In the genomic region with DNA sequence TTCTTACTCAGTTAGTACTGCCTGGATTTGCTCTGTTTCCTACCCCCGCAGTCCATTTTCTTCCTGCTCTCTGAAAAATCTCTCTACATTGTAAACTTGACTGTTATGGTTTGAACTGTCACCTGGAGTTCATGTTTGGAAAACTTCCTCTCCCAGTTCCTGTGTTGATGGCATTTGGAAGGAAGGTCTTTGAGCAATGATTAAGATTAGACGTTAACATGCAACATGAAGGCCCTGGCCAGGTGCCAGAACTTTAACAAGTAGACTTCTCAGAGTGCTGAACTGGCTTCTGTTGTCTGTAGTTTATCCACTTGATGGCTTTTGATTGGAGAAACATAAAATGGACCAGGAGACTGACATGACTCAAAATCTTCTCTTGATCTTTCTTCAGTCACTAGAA, we compare ENCODE assay signal across 12 mouse cellular contexts. TPM values are rescaled to one million over a fixed set of nuclear protein-coding genes. Genes with fewer than 3 reads are reported as not detected.
DNase-seq lines count a peak whose midpoint lies in the region; ATAC-seq and TF ChIP-seq lines count a peak whose summit lies in the region.
"Had no signal": no experiment of that assay in that cellular context is flagged by ENCODE, and none has a peak within 500 bp of the region (broad histone marks: within the 10 kb centered on the region; RNA-seq: fewer than 3 reads in every experiment).

No protein-coding gene starts in this region.

- no peak overlapping the region for H3K9ac ChIP-seq in hindbrain, postnatal 0 days (replicated peaks; ENCODE audit: low read length)
- no peak overlapping the region for H3K9ac ChIP-seq in hindbrain, embryonic 12.5 days
- H3K9ac ChIP-seq: embryonic facial prominence, embryonic 13.5 days; forebrain, embryonic 15.5 days; limb, embryonic 12.5 days; midbrain, embryonic 15.5 days had no signal

- no peak overlapping the region for H3K4me2 ChIP-seq in hindbrain, postnatal 0 days (ENCODE audit: low read depth, low read length)
- no peak overlapping the region for H3K4me2 ChIP-seq in hindbrain, embryonic 12.5 days (replicated peaks)
- H3K4me2 ChIP-seq: embryonic facial prominence, embryonic 13.5 days; forebrain, embryonic 15.5 days; limb, embryonic 12.5 days; midbrain, embryonic 15.5 days had no signal

- H3K27me3 ChIP-seq in hindbrain, postnatal 0 days (ENCODE audit: insufficient read depth, low read length), result no peaks in the 10 kb centered on the region
- no peaks in the 10 kb centered on the region for H3K27me3 ChIP-seq in hindbrain, embryonic 12.5 days
- H3K27me3 ChIP-seq: embryonic facial prominence, embryonic 13.5 days; forebrain, embryonic 15.5 days; limb, embryonic 12.5 days; midbrain, embryonic 15.5 days had no signal

- H3K27ac ChIP-seq in hindbrain, postnatal 0 days, result no peak overlapping the region
- no peak overlapping the region for H3K27ac ChIP-seq in hindbrain, embryonic 12.5 days
- H3K27ac ChIP-seq: embryonic facial prominence, embryonic 13.5 days; forebrain, embryonic 15.5 days; limb, embryonic 12.5 days; midbrain, embryonic 15.5 days had no signal

- 65% methylated on average over 2 of the region's 2 CpGs for WGBS in hindbrain, postnatal 0 days
- 92% methylated on average over 2 of the region's 2 CpGs for WGBS in hindbrain, embryonic 12.5 days

- 0 out of 2 replicates have a peak, but pooled peaks cover 3% of the 10 kb centered on the region for H3K4me1 ChIP-seq in hindbrain, postnatal 0 days (ENCODE audit: insufficient read depth, low read length)
- H3K4me1 ChIP-seq in hindbrain, embryonic 12.5 days, result peaks cover 14% of the 10 kb centered on the region

- no peak for TF ChIP-seq CTCF in hindbrain, postnatal 0 days (IDR thresholded peaks at IDR 0.05; ENCODE audit: low read depth)

- H3K36me3 ChIP-seq in hindbrain, postnatal 0 days (ENCODE audit: insufficient read depth, low read length), result no peaks in the 10 kb centered on the region
- H3K36me3 ChIP-seq in hindbrain, embryonic 12.5 days, result no peaks in the 10 kb centered on the region
- H3K36me3 ChIP-seq: embryonic facial prominence, embryonic 13.5 days; forebrain, embryonic 15.5 days; limb, embryonic 12.5 days; midbrain, embryonic 15.5 days had no signal

- ATAC-seq in hindbrain, postnatal 0 days, result no peak
- no peak for ATAC-seq in hindbrain, embryonic 12.5 days (ENCODE audit: low FRiP score)
- ATAC-seq: forebrain, embryonic 15.5 days; midbrain, embryonic 15.5 days had no signal

- no peaks in the 10 kb centered on the region for H3K9me3 ChIP-seq in hindbrain, postnatal 0 days (ENCODE audit: low read length)
- no peaks in the 10 kb centered on the region for H3K9me3 ChIP-seq in hindbrain, embryonic 12.5 days (replicated peaks)
- H3K9me3 ChIP-seq: embryonic facial prominence, embryonic 13.5 days; forebrain, embryonic 15.5 days; limb, embryonic 12.5 days; midbrain, embryonic 15.5 days had no signal

- H3K4me3 ChIP-seq in hindbrain, postnatal 0 days (ENCODE audit: low read length), result no peak overlapping the region
- H3K4me3 ChIP-seq in hindbrain, embryonic 12.5 days, result no peak overlapping the region
- H3K4me3 ChIP-seq: embryonic facial prominence, embryonic 13.5 days; forebrain, embryonic 15.5 days; limb, embryonic 12.5 days; midbrain, embryonic 15.5 days had no signal

- peak; percentile 7 for DNase-seq in adrenal gland, postnatal 25 days
- DNase-seq in adrenal gland, adult 8-10 months, result no peak
- DNase-seq in hindbrain, postnatal 0 days (ENCODE audit: low spot score), result peak; percentile 2
- DNase-seq in urinary bladder, postnatal 25 days (ENCODE audit: low spot score), result peak; percentile 10
- DNase-seq in urinary bladder, adult 18-20 months (ENCODE audit: low spot score in 2 of 2), result no peak
- DNase-seq in neural tube, embryonic 10.5 days (ENCODE audit: extremely low spot score, low spot score), result no peak
- DNase-seq in ovary, adult 18-20 months (ENCODE audit: low spot score), result no peak

RNA-seq across cellular contexts. Expression of gene Eci2, which starts 31.0 kb away (rescaled TPM):
- total RNA-seq in adrenal gland, postnatal 25 days (2021), result 94.5 and 110 TPM in 2 replicates
- 100 to 1,000 TPM; 103 to 129 (median 113) TPM for total RNA-seq in adrenal gland, adult 8-10 months (2022)
- 94.0 and 95.6 TPM in 2 replicates for total RNA-seq in hindbrain, postnatal 0 days (2014; rRNA removed)
- polyA plus RNA-seq in hindbrain, postnatal 0 days (2015; fragmentation: Nextera tagmentation; extraction: Ambion mirVana), result 136 and 143 TPM in 2 replicates
- 122 TPM in 2 replicates for polyA plus RNA-seq in hindbrain, embryonic 12.5 days (2016; fragmentation: Nextera tagmentation; extraction: Ambion mirVana)

RNA-seq across cellular contexts. Expression of gene Eci3, which starts 32.3 kb away (rescaled TPM):
- total RNA-seq in adrenal gland, postnatal 25 days (2021), result 1.5 TPM in 1 of 2 replicates, not detected in the other
- 1 to 10 TPM; 1.6 to 4.7 (median 2.5) TPM for total RNA-seq in adrenal gland, adult 8-10 months (2022)
- 1.3 TPM in 1 of 2 replicates, not detected in the other for total RNA-seq in hindbrain, postnatal 0 days (2014; rRNA removed)
- polyA plus RNA-seq in hindbrain, postnatal 0 days (2015; fragmentation: Nextera tagmentation; extraction: Ambion mirVana), result 0.80 and 1.2 TPM in 2 replicates
- 0.87 and 1.2 TPM in 2 replicates for polyA plus RNA-seq in hindbrain, embryonic 12.5 days (2016; fragmentation: Nextera tagmentation; extraction: Ambion mirVana)

Comparison
In these comparisons a context has a peak if more than half of its experiments do, and no peak if none do; other contexts are left out.
1. DNase-seq: peak in adrenal gland, postnatal 25 days (single experiment), hindbrain, postnatal 0 days (single experiment) and urinary bladder, postnatal 25 days (single experiment); none in adrenal gland, adult 8-10 months (single experiment), urinary bladder, adult 18-20 months (0 of 2), neural tube, embryonic 10.5 days (single experiment) and ovary, adult 18-20 months (single experiment).